Mouse (Mus musculus) kidney, adult 8-10 months (tissue): ENCODE results near the gene Foxred1.

ENCODE experiments used
- DNase-seq, 2 experiments: peaks; one replicate each; pipeline ENCODE4 v3.0.0; 2022

The Foxred1 gene

GRCm38 (mm10) chr9:35188700-35189099, 22.2 kb downstream of the Foxred1 start:
- DNase-seq = peak; percentile 23 to 30

GRCm38 (mm10) chr9:35187351-35187903, 23.4 kb downstream of the Foxred1 start:
- DNase-seq = no peak

- no peak for DNase-seq
Measured at GRCm38 (mm10) chr9:35186430-35186829, 24.4 kb downstream of the Foxred1 start.

GRCm38 (mm10) chr9:35183359-35183758, 27.5 kb downstream of the Foxred1 start:
- no peak for DNase-seq

GRCm38 (mm10) chr9:35182832-35183231, 28.0 kb downstream of the Foxred1 start:
- no peak for DNase-seq

GRCm38 (mm10) chr9:35176124-35176659, 34.7 kb downstream of the Foxred1 start:
- DNase-seq = no peak

GRCm38 (mm10) chr9:35175251-35176123, 35.4 kb downstream of the Foxred1 start, which contains the start of gene Dcps:
Gene Dcps, minus strand, starts transcription at chr9:35176061.
- peak; percentile 93 for DNase-seq

GRCm38 (mm10) chr9:35173331-35173730, 37.5 kb downstream of the Foxred1 start:
- DNase-seq = no peak

- no peak for DNase-seq
Measured at GRCm38 (mm10) chr9:35170071-35170470, 40.8 kb downstream of the Foxred1 start.

- DNase-seq = peak; percentile 79 to 86
Measured at GRCm38 (mm10) chr9:35166798-35167635, 43.8 kb downstream of the Foxred1 start.

- DNase-seq = peak in 1 of 2 experiments; percentile 45
Measured at GRCm38 (mm10) chr9:35166144-35166797, 44.6 kb downstream of the Foxred1 start.

- DNase-seq = no peak
Measured at GRCm38 (mm10) chr9:35164142-35164874, 46.5 kb downstream of the Foxred1 start.

GRCm38 (mm10) chr9:35163011-35163690, 47.7 kb downstream of the Foxred1 start:
- DNase-seq = peak; percentile 37 to 50

- DNase-seq = no peak
Measured at GRCm38 (mm10) chr9:35161721-35162120, 49.1 kb downstream of the Foxred1 start.

- DNase-seq = no peak
Measured at GRCm38 (mm10) chr9:35160662-35161061, 50.2 kb downstream of the Foxred1 start.

- DNase-seq = no peak
Measured at GRCm38 (mm10) chr9:35158477-35158876, 52.4 kb downstream of the Foxred1 start.

GRCm38 (mm10) chr9:35156862-35157261, 54.0 kb downstream of the Foxred1 start:
- DNase-seq = no peak

GRCm38 (mm10) chr9:35156002-35156710, 54.7 kb downstream of the Foxred1 start:
- no peak for DNase-seq
